Mouse (Mus musculus) adrenal gland, postnatal 25 days (tissue): ENCODE measurements around the gene Ddrgk1. TPM values are rescaled to one million over a fixed set of nuclear protein-coding genes. Genes with fewer than 3 reads are reported as not detected.
"Not testable (repeated sequence)": the region's sequence is repeated elsewhere in the genome, so short reads cannot be mapped to it uniquely, and the experiment has no call there.

Source experiments
- DNase-seq: peaks from one replicate; pipeline ENCODE4 v3.0.0; 2021; ENCODE audit warnings: mixed read lengths
- total RNA-seq: library from RNA; stranded (reverse); gene quantifications from 2 replicates; pipeline ENCODE4 v1.2.3, GENCODE M21; 2021

Ddrgk1 gene
- total RNA-seq, 1 experiment from 2014 or later, result 226 TPM

- DNase-seq, result no peak
These were observed 11.2 kb downstream of the Ddrgk1 start for GRCm38 (mm10) chr2:130653303-130653702.

GRCm38 (mm10) chr2:130649028-130649427 lies 15.4 kb downstream of the Ddrgk1 start:
- DNase-seq, result not testable (repeated sequence)

GRCm38 (mm10) chr2:130645198-130645597 lies 19.3 kb downstream of the Ddrgk1 start:
- DNase-seq, result no peak

GRCm38 (mm10) chr2:130642684-130643369 lies 21.6 kb downstream of the Ddrgk1 start, which contains the start of gene Lzts3:
TSS of gene Lzts3 (minus strand) at chr2:130642803.
- DNase-seq, result peak; percentile 98

GRCm38 (mm10) chr2:130642197-130642660 lies 22.2 kb downstream of the Ddrgk1 start:
- DNase-seq, result no peak

- no peak for DNase-seq
These were observed 23.0 kb downstream of the Ddrgk1 start for GRCm38 (mm10) chr2:130641351-130642025.

- no peak for DNase-seq
These were observed 25.2 kb downstream of the Ddrgk1 start for GRCm38 (mm10) chr2:130639276-130639675.

- peak; percentile 49 for DNase-seq
These were observed 26.3 kb downstream of the Ddrgk1 start for GRCm38 (mm10) chr2:130638101-130638611.

- no peak for DNase-seq
These were observed 28.6 kb downstream of the Ddrgk1 start for GRCm38 (mm10) chr2:130635847-130636246.

GRCm38 (mm10) chr2:130634739-130635411 lies 29.6 kb downstream of the Ddrgk1 start:
- DNase-seq, result no peak

GRCm38 (mm10) chr2:130634006-130634738 lies 30.3 kb downstream of the Ddrgk1 start:
- DNase-seq, result no peak

- no peak for DNase-seq
These were observed 31.4 kb downstream of the Ddrgk1 start for GRCm38 (mm10) chr2:130632887-130633675.

GRCm38 (mm10) chr2:130632416-130632815 lies 32.0 kb downstream of the Ddrgk1 start:
- no peak for DNase-seq

- peak; percentile 91 for DNase-seq
These were observed 34.6 kb downstream of the Ddrgk1 start, which contains the start of the genes Fastkd5 and Ubox5 for GRCm38 (mm10) chr2:130629839-130630203. TSS of gene Fastkd5 (minus strand) at chr2:130630027. TSS of gene Ubox5 (minus strand) at chr2:130630038.

- peak; percentile 22 for DNase-seq
These were observed 35.2 kb downstream of the Ddrgk1 start for GRCm38 (mm10) chr2:130629080-130629838.

- DNase-seq, result no peak
These were observed 36.0 kb downstream of the Ddrgk1 start for GRCm38 (mm10) chr2:130628424-130628823.

GRCm38 (mm10) chr2:130618972-130619371 lies 45.5 kb downstream of the Ddrgk1 start:
- DNase-seq, result no peak

GRCm38 (mm10) chr2:130613091-130613490 lies 51.4 kb downstream of the Ddrgk1 start:
- DNase-seq, result no peak
